Mouse (Mus musculus) forebrain, embryonic 16.5 days (tissue): ENCODE data around the gene Gm21954. TPM values are rescaled to one million over a fixed set of nuclear protein-coding genes. Genes with fewer than 3 reads are reported as not detected.
A peak's percentile ranks its signal among the peaks of the same experiment; 100 is the strongest.

ENCODE experiments used
- ATAC-seq: fragments of 200-750 bp; cut with Nextera tagmentation; 2 replicates; pipeline ENCODE4 v1.8.0; 2017; ENCODE audit warnings: mild to moderate bottlenecking, moderate library complexity
- H3K27ac ChIP-seq: fragments of 300-500 bp; sonication (generic); 2 replicates; pipeline ENCODE4 v1.5.1; 2014; ENCODE audit warnings: low read length, control low read depth
- H3K27me3 ChIP-seq: fragments of 300-500 bp; sonication (generic); replicated peaks from 2 replicates; pipeline ENCODE4 v1.6.1; 2014; ENCODE audit warnings: low read length; ENCODE audit not compliant: control insufficient read depth, insufficient read depth
- H3K36me3 ChIP-seq: fragments of 300-500 bp; sonication (generic); 2 replicates; pipeline ENCODE4 v1.6.1; 2014; ENCODE audit not compliant: control insufficient read depth, insufficient read depth
- H3K4me1 ChIP-seq: fragments of 300-500 bp; sonication (generic); replicated peaks from 2 replicates; pipeline ENCODE4 v1.6.1; 2014; ENCODE audit warnings: low read length; ENCODE audit not compliant: control insufficient read depth, insufficient read depth
- H3K4me2 ChIP-seq: fragments of 300-500 bp; sonication (generic); 2 replicates; pipeline ENCODE4 v1.6.1; 2014; ENCODE audit warnings: mild to moderate bottlenecking, low read length, control low read depth
- H3K4me3 ChIP-seq: fragments of 300-500 bp; sonication (generic); replicated peaks from 2 replicates; pipeline ENCODE4 v1.5.1; 2014; ENCODE audit warnings: mild to moderate bottlenecking, low read length, control low read depth
- H3K9ac ChIP-seq: fragments of 300-500 bp; sonication (generic); replicated peaks from 2 replicates; pipeline ENCODE4 v1.6.1; 2014; ENCODE audit warnings: low read depth, low read length, control low read depth
- H3K9me3 ChIP-seq: fragments of 300-500 bp; sonication (generic); 2 replicates; pipeline ENCODE4 v1.6.1; 2016; ENCODE audit warnings: low read length; ENCODE audit not compliant: control insufficient read depth
- WGBS: fragments of 180-500 bp; shearing (Covaris S2); extraction: QIAGEN DNeasy Blood & Tissue Kit; methylation state at CpG from one replicate; pipeline ENCODE4 v1.1.7; 2014; 5-methylcytosine and 5-hydroxymethylcytosine counted together
- polyA plus RNA-seq: library from polyadenylated mRNA; unstranded; fragments of >200 nt; fragmentation: Nextera tagmentation; extraction: Ambion mirVana; gene quantifications from 2 replicates; pipeline ENCODE4 v1.2.1, GENCODE M21; 2015

Gm21954 gene
- polyA plus RNA-seq, 1 experiment from 2014 or later, result not detected

DNA sequence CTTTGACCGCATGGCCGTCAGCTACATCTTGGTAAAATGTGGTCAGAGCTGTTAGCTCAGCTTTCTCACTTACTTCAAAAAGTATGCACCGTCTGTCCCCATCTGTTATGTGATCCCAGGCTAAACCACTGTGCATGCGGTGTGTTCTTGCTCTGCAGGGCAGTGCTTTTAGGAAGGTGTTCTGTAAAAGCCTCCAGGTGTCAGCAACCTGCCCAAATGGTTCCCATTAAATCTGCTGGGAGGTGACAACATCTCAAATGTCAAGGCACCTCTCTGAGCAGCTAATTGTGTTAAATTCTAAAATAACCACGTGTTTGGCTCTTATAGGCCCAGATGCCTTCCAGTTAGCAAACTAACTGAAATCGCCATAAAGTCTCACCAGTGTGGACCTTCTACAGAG is 1.1 kb upstream of the Gm21954 start:
- no peak overlapping the region for H3K4me2 ChIP-seq
- WGBS, result 52% methylated on average over 6 of the region's 6 CpGs
- H3K4me3 ChIP-seq, result no peak overlapping the region
- H3K36me3 ChIP-seq, result no peaks in the 10 kb centered on the region
- no peaks in the 10 kb centered on the region for H3K9me3 ChIP-seq
- H3K4me1 ChIP-seq, result peaks cover 3% of the 10 kb centered on the region
- ATAC-seq, result no peak
- H3K9ac ChIP-seq, result no peak overlapping the region
- H3K27me3 ChIP-seq, result no peaks in the 10 kb centered on the region
- no peak overlapping the region for H3K27ac ChIP-seq

DNA sequence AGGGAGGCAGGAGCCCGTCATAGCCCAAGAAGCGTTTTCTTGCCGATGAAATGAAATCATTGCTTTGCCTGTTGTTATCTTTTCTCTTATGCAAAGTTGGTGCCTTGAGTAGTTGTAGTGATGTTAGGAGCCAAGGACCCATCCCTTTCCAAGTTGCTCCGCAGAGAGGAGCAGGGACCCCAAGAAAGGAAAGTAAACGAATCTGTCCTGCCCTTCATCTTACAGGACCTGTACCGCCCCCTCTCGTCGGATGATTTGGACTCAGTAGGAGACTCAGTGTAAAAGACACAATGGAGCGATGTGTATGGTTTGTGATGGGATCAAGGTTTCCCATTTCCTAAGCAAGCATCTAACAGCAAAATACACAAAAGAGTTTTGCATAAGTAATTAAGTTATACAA is 5.7 kb downstream of the Gm21954 start:
- Histone ChIP-seq H3K27me3 (no peaks in the 10 kb centered on the region), H3K36me3 (no peaks in the 10 kb centered on the region), H3K9me3 (no peaks in the 10 kb centered on the region), H3K4me2 (no peak overlapping the region), H3K4me1 (peaks cover 16% of the 10 kb centered on the region), H3K27ac (no peak overlapping the region), H3K4me3 (no peak overlapping the region), H3K9ac (no peak overlapping the region)
- WGBS, result 44% methylated on average over 9 of the region's 9 CpGs
- no peak for ATAC-seq

DNA sequence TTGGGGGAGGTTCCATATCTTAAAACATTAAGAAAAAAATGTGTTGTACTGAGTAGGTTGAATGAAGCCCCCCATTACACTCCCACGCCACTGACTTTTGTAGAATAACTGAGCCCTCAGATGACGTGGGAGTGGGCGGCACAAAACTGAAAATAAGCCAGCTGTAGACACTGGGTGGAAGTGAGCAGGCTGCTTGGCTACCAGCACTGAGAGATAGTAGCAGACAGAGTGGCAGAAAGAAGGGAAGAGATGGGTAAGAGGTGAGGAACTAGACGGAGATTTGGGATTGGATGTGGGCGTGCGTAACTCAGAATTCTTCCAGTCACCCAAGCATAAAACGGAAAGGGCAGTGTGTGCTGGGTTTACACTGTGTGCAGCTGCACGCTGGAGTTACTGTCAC is 6.2 kb downstream of the Gm21954 start:
- no peak overlapping the region for H3K4me2 ChIP-seq
- ATAC-seq, result no peak
- H3K4me1 ChIP-seq, result peaks cover 21% of the 10 kb centered on the region

DNA sequence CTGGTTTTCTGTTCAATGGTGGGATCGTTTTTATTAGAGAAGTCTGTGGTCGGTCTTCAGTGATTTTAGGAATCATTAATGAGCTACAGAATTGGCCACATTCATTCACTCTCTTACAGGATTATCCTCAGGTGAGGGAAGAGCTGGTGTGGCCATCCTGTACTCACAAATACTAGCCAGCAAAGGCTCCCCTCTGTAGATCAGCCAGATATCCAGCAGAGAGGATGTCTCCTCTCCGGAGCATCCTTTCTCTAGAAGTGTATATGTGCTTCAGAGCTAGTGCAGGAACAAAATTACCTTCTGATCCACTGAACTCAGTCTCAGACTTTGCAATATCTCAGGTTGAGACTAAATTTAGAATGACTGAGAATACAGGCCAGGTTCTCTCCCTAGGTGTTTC is 7.8 kb downstream of the Gm21954 start:
- no peak overlapping the region for H3K9ac ChIP-seq
- H3K9me3 ChIP-seq, result peaks cover 5% of the 10 kb centered on the region; the same call in 1 of the 2 replicates
- no peak overlapping the region for H3K4me2 ChIP-seq
- no peak overlapping the region for H3K27ac ChIP-seq
- H3K36me3 ChIP-seq, result no peaks in the 10 kb centered on the region
- 32% methylated on average over 3 of the region's 3 CpGs for WGBS
- peaks cover 22% of the 10 kb centered on the region for H3K4me1 ChIP-seq
- H3K4me3 ChIP-seq, result no peak overlapping the region
- H3K27me3 ChIP-seq, result no peaks in the 10 kb centered on the region
- no peak for ATAC-seq

More for the DNA sequence above, 6.2 kb downstream of the Gm21954 start:
- no peaks in the 10 kb centered on the region for H3K27me3 ChIP-seq
- no peaks in the 10 kb centered on the region for H3K36me3 ChIP-seq
- no peaks in the 10 kb centered on the region for H3K9me3 ChIP-seq
- WGBS, result 80% methylated on average over 8 of the region's 8 CpGs
- no peak overlapping the region for H3K9ac ChIP-seq
- H3K4me3 ChIP-seq, result no peak overlapping the region
- no peak overlapping the region for H3K27ac ChIP-seq

DNA sequence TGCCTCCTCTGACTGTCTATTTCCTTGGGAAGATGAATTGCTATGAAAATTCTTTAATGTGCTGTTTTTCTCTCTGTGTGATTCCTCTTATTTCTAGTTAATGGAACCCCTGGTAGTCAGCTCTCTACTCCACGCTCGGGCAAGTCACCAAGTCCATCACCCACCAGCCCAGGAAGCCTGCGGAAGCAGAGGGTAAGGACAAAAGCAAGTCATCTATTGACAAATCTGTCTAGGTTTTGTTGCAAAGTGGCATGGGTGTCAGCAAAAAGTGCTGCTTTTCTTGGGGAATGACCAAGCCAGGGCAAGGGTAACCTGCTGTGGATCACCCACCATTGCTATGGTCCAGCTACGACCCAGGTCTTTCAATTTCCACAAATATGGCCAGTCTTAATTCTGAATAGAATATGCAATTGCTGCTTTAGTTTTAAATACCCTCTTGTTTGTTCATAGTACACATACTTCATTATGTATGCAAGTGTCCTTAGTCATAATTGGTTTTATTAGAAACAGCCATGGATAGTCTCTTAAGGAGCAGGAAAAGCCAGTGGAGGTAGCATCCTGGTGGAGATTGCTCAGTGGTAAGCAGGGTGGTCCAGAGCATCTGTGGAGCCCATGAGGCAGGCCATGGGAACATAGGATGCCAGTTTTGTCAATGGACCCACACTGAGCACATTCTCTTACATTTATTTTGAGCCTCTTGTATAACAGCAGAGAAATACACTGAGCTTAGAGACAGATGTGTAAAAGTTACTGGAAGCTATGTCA is 8.9 kb downstream of the Gm21954 start:
- peaks cover 22% of the 10 kb centered on the region for H3K4me1 ChIP-seq
- H3K4me2 ChIP-seq, result no peak overlapping the region
- H3K27ac ChIP-seq, result no peak overlapping the region
- H3K36me3 ChIP-seq, result no peaks in the 10 kb centered on the region
- H3K9me3 ChIP-seq, result peaks cover 5% of the 10 kb centered on the region; the same call in 1 of the 2 replicates
- ATAC-seq, result no peak
- no peak overlapping the region for H3K4me3 ChIP-seq
- H3K9ac ChIP-seq, result no peak overlapping the region
- H3K27me3 ChIP-seq, result no peaks in the 10 kb centered on the region
- WGBS, result 87% methylated on average over 4 of the region's 4 CpGs

DNA sequence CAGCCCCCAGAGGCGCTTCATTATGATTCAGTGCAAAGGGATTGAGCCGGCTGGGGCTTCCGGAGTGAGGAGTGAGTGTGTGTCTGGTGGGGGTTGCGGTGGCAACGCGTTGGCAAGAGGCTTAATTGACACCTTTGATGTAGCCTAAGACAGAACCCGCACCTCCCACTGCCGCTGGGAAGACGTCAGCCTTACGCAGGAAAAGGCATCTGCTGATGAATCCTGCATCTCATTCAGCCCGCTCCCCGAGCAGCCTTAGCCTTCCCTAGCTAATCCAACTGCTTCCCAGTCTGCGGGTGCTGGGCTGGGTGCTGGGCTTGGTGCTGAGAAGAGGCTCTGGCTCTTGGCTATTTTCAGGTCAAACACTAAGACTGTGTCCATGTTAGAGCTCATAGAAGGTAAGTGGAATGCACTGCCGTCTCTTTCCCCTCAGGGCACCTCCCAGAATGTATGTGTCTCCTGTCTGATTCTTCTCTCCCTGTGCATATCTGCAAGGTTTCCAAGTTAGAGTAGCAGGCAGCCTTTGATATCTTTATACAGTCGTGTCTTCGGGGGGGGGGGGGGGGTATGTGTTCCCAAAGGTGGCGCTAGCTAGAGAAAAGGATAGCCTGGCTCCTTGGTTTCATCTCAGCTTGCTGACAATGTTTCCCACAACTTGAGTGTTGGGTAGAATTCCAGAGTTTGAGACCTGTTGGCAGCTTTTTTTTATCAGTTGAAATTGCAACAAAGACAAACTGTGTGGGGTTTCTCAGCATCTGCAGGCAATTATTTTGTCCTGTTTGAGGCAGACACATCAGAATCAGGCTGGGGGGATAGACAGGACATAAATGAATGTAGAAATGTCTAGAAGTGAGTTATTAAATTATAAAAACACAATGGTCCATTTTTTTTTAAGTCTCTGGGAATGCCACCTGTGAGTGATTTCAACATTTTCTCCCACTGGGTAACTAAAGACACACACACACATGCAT is 10.0 kb downstream of the Gm21954 start:
- Histone ChIP-seq H3K9me3 (peaks cover 5% of the 10 kb centered on the region; the same call in 1 of the 2 replicates), H3K4me1 (peaks cover 22% of the 10 kb centered on the region), H3K4me2 (peak overlapping the region; percentile 55), H3K36me3 (no peaks in the 10 kb centered on the region), H3K9ac (peak overlapping the region; percentile 48), H3K27me3 (no peaks in the 10 kb centered on the region), H3K4me3 (peak overlapping the region; percentile 15), H3K27ac (peak overlapping the region; percentile 51)
- ATAC-seq, result peak; percentile 98
- WGBS, result under 1% methylated on average over 17 of the region's 17 CpGs

DNA sequence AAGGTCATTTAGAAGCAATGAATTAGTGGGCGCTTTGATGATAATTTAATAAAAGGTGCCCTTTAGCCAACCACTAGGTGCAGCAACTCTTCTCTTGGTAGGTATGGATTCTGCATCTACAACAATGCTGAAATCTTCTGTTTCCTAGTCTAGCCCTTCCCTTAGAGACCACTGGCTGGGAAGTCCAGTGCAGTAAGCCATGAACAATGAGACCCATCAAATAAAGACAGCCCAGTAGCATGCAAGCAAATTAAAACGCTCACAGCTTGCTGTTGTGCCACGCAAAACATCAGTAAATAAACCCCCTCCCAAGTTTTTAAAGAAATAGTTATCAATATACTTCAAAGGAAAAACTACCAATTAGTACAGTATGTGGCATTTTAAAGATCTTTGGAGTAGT is 10.9 kb downstream of the Gm21954 start:
- Histone ChIP-seq H3K27me3 (no peaks in the 10 kb centered on the region), H3K36me3 (no peaks in the 10 kb centered on the region), H3K4me3 (no peak overlapping the region), H3K27ac (peak overlapping the region; percentile 1; the same call in 1 of the 2 replicates), H3K9me3 (peaks cover 5% of the 10 kb centered on the region; the same call in 1 of the 2 replicates), H3K4me2 (peak overlapping the region; percentile 55), H3K9ac (no peak overlapping the region), H3K4me1 (peaks cover 22% of the 10 kb centered on the region)
- 24% methylated on average over 3 of the region's 3 CpGs for WGBS
- ATAC-seq, result peak; percentile 32; the same call in 1 of the 2 replicates

DNA sequence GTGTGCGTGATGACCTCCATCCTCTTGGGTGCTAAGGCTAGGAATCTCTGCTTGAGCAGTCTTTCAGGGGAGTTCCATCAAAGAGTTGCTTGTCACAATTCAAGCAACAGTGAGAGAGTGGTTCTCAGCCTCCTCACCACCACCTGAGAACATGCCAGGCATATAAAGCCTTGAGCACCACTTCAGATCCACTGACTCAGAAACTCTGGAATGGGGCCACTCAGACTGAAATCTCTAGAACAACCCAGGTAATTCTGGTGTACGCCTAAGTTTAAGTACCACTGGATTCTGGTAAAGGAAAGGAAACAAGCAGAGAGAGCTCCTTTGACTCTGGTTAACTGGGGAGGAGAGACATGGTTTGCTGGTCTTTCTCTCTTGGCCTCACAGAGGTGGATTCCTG is 19.5 kb downstream of the Gm21954 start:
- ATAC-seq, result no peak
- Histone ChIP-seq H3K4me2 (no peak overlapping the region), H3K36me3 (no peaks in the 10 kb centered on the region), H3K4me3 (no peak overlapping the region), H3K9ac (no peak overlapping the region), H3K27ac (no peak overlapping the region), H3K27me3 (no peaks in the 10 kb centered on the region), H3K9me3 (no peaks in the 10 kb centered on the region), H3K4me1 (peaks cover 8% of the 10 kb centered on the region)
- 96% methylated on average over 2 of the region's 2 CpGs for WGBS

DNA sequence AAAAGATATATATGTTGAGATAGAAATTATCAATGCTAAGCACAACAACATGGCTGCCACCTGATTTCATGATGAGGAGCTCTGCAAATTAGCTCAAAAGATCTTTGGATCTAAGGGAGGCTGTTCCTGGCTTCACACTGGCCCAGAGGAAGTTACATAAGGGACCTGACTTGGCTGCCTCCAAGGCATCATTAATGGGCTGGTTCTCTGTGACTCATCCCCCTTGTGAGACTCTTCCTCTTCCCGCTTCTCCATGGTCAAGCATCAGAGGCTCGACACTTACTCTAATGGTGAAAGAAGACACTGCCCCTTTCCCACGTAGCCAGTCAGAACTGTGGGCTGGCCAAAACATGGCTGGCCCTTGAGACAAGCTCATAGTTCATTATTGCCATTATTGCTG is 20.1 kb downstream of the Gm21954 start:
- ATAC-seq, result no peak
- Histone ChIP-seq H3K9me3 (no peaks in the 10 kb centered on the region), H3K27ac (no peak overlapping the region), H3K36me3 (no peaks in the 10 kb centered on the region), H3K4me3 (no peak overlapping the region), H3K9ac (no peak overlapping the region), H3K4me2 (no peak overlapping the region), H3K27me3 (no peaks in the 10 kb centered on the region), H3K4me1 (peaks cover 14% of the 10 kb centered on the region)
- 93% methylated on average over 3 of the region's 3 CpGs for WGBS
